Mouse (Mus musculus): ENCODE data around the gene Gm42742. TPM values are rescaled to one million over a fixed set of nuclear protein-coding genes. Genes with fewer than 3 reads are reported as not detected.

The Gm42742 gene
- polyA plus RNA-seq, 1 experiment = 37.7 TPM

DNA sequence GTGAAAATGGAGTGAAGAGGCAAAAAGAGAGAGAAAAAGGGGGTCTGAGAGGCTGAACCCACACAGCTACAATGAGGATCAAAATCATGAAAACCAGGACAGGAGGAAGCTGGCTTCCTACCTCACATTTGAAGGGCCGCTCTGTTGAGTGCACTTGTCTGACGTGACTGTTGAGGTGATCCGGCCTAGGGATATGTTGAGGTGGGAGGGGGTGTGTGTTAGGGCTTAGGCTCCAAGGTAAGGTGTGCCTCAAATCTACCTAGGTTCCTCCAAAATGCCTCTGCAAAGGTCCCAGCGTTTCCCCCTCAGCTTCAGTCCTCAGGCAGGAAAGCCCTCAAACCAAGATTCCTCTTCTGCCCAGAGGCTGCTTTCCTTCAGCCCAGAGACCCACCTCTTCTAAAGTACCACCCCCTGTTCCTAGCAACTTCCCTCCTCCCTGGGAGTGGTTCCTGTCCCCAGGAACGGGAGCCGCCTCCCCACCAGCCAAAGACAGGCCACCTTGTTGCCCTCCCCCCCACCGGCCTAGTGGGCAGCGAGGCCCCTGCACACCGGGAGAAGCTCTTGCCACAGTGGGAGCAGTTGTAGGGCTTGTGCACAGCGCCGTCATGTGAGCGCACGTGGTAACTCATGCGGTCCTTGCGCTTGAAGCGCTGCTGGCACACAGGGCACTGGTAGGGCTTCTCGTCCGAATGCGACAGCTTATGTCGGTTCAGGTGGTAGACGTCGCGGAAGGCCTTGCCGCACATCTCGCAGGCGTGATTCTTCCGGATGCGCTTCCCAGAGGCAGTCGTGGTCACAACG, 4.1 kb upstream of the Gm42742 start:
- peaks cover 20% of the 10 kb centered on the region for H3K79me2 ChIP-seq (ENCODE audit: control insufficient read depth, insufficient read depth)
- TF ChIP-seq MAX (IDR thresholded peaks at IDR 0.05; ENCODE audit: low read depth) = peak; percentile 88
- TF ChIP-seq MYOD1 (IDR thresholded peaks at IDR 0.05; ENCODE audit: control insufficient read depth in 1 of 3, insufficient read length in 2 of 3, low read depth in 2 of 3) = peak in 2 of 3 experiments; percentile 35 to 52
- TF ChIP-seq POLR2AphosphoS2 (IDR thresholded peaks at IDR 0.05; ENCODE audit: insufficient read length, low read depth) = peak; percentile 80
- TF ChIP-seq TCF3 (IDR thresholded peaks at IDR 0.05; ENCODE audit: insufficient read length, low read depth) = no peak
- peak; percentile 14 for TF ChIP-seq USF1 (IDR thresholded peaks at IDR 0.05; ENCODE audit: low read depth)
- TF ChIP-seq CEBPB (IDR thresholded peaks at IDR 0.05; ENCODE audit: insufficient read depth, poor library complexity, severe bottlenecking) = no peak
- TF ChIP-seq MYOG (IDR thresholded peaks at IDR 0.05; ENCODE audit: control insufficient read depth in 1 of 3, insufficient read depth in 1 of 3, insufficient read length in 2 of 3, low read depth in 2 of 3) = peak in 1 of 3 experiments; percentile 71
- TF ChIP-seq POLR2A (IDR thresholded peaks at IDR 0.05; ENCODE audit: insufficient read length, low read depth) = peak; percentile 78
- no peak for TF ChIP-seq SRF (IDR thresholded peaks at IDR 0.05; ENCODE audit: control insufficient read depth, insufficient read length, low read depth)
- no peak for TF ChIP-seq TCF12 (IDR thresholded peaks at IDR 0.05; ENCODE audit: insufficient read depth, poor library complexity, severe bottlenecking)
- TF ChIP-seq E2F4 (IDR thresholded peaks at IDR 0.05; ENCODE audit: insufficient read depth) = no peak
- TF ChIP-seq REST (IDR thresholded peaks at IDR 0.05; ENCODE audit: insufficient read depth, insufficient read length) = no peak
- peak overlapping the region; percentile 67 for H3K4me3 ChIP-seq
- peak overlapping the region; percentile 88 for H3ac ChIP-seq (ENCODE audit: control insufficient read depth, insufficient read length)
- H3K4me2 ChIP-seq (ENCODE audit: low read depth) = peak overlapping the region; percentile 99
- H3K27me3 ChIP-seq (ENCODE audit: control insufficient read depth, insufficient read depth, insufficient read length) = no peaks in the 10 kb centered on the region
- H3K36me3 ChIP-seq (ENCODE audit: control insufficient read depth, insufficient read depth) = peaks cover 19% of the 10 kb centered on the region

GRCm38 (mm10) chr7:127023896-127024690, 3.2 kb upstream of the Gm42742 start:
- peak overlapping the region; percentile 99 for H3K4me2 ChIP-seq (ENCODE audit: low read depth)
- peaks cover 15% of the 10 kb centered on the region for H3K36me3 ChIP-seq (ENCODE audit: control insufficient read depth, insufficient read depth)
- no peaks in the 10 kb centered on the region for H3K27me3 ChIP-seq (ENCODE audit: control insufficient read depth, insufficient read depth, insufficient read length)
- H3K4me3 ChIP-seq = peak overlapping the region; percentile 67
- TF ChIP-seq MYOD1 (IDR thresholded peaks at IDR 0.05; ENCODE audit: control insufficient read depth in 1 of 3, insufficient read length in 2 of 3, low read depth in 2 of 3) = no peak
- no peak for TF ChIP-seq CEBPB (IDR thresholded peaks at IDR 0.05; ENCODE audit: insufficient read depth, poor library complexity, severe bottlenecking)
- no peak for TF ChIP-seq E2F4 (IDR thresholded peaks at IDR 0.05; ENCODE audit: insufficient read depth)
- peak; percentile 61 for TF ChIP-seq POLR2AphosphoS2 (IDR thresholded peaks at IDR 0.05; ENCODE audit: insufficient read length, low read depth)
- peak overlapping the region; percentile 88 for H3ac ChIP-seq (ENCODE audit: control insufficient read depth, insufficient read length)
- H3K79me2 ChIP-seq (ENCODE audit: control insufficient read depth, insufficient read depth) = peaks cover 20% of the 10 kb centered on the region

DNA sequence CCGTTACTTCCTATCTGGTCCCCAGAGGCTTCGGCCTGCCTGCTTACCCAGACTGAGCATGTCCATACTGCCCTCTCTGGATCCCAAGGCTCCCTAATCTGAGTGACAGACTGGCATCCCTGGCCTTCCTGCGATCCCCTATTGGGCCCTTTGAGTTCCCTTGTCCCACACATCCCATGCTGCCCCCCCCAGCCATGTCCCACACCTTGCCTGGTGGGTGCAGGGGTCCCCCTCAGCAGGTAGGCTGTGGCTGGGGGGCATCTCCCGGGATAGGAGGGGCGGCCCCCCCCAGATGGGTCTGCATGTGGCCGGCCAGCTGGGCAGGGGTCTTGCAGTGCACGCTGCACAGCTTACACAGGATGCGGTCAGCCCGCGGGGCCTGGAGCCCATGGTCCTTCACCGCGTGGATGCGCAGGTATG, 2.4 kb upstream of the Gm42742 start:
- Histone ChIP-seq H3K36me3 (ENCODE audit: control insufficient read depth, insufficient read depth) (peaks cover 11% of the 10 kb centered on the region), H3K27me3 (ENCODE audit: control insufficient read depth, insufficient read depth, insufficient read length) (no peaks in the 10 kb centered on the region), H3K4me3 (peak overlapping the region; percentile 67), H3ac (ENCODE audit: control insufficient read depth, insufficient read length) (no peak overlapping the region), H3K79me2 (ENCODE audit: control insufficient read depth, insufficient read depth) (peaks cover 20% of the 10 kb centered on the region), H3K4me2 (ENCODE audit: low read depth) (peak overlapping the region; percentile 12)
- peak; percentile 33 for TF ChIP-seq POLR2A (IDR thresholded peaks at IDR 0.05; ENCODE audit: insufficient read length, low read depth)
- TF ChIP-seq POLR2AphosphoS2 (IDR thresholded peaks at IDR 0.05; ENCODE audit: insufficient read length, low read depth) = peak; percentile 22
- TF ChIP-seq E2F4 (IDR thresholded peaks at IDR 0.05; ENCODE audit: insufficient read depth) = no peak

DNA sequence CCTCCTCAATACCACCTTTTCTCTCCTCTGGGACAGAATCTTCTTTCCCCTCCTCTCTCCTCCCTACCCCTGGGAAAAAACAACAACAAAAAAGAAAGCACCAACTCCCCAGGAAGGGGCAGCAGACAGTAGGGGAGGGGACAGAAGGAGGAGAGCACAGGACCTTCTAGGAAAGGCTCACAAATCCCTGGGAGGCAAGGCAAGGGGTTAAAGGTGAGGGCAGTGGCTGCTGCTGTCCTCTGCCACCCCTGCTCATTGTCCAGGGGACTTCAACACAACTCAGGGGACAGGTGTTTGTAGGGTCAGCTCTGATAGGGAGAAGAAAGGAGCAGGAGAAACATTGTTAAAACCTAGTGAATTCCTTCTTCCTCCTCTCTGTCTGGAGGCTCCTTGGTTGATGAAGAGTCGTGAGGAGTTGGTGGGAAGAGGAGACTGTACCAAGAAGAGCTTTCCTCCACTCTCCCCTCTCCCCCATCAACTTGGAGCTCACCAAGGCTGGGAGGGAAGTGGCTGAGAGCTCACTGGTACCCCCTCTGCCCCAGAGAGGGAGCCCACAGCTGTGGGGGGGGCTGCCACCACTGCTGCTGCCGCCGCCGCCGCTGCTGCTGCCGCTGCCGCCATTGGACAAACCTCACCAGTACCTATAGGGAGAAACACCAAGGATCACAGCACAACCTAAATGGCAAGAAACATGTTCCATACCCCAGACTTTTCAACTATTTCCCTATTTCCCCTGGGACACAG, 1.8 kb upstream of the Gm42742 start:
- H3K36me3 ChIP-seq (ENCODE audit: control insufficient read depth, insufficient read depth) = peaks cover 11% of the 10 kb centered on the region
- no peak for TF ChIP-seq USF1 (IDR thresholded peaks at IDR 0.05; ENCODE audit: low read depth)
- no peak for TF ChIP-seq SRF (IDR thresholded peaks at IDR 0.05; ENCODE audit: control insufficient read depth, insufficient read length, low read depth)
- no peak for TF ChIP-seq CEBPB (IDR thresholded peaks at IDR 0.05; ENCODE audit: insufficient read depth, poor library complexity, severe bottlenecking)
- no peak for TF ChIP-seq TCF3 (IDR thresholded peaks at IDR 0.05; ENCODE audit: insufficient read length, low read depth)
- TF ChIP-seq POLR2AphosphoS2 (IDR thresholded peaks at IDR 0.05; ENCODE audit: insufficient read length, low read depth) = no peak
- no peak for TF ChIP-seq MYOD1 (IDR thresholded peaks at IDR 0.05; ENCODE audit: control insufficient read depth in 1 of 3, insufficient read length in 2 of 3, low read depth in 2 of 3)
- TF ChIP-seq TCF12 (IDR thresholded peaks at IDR 0.05; ENCODE audit: insufficient read depth, poor library complexity, severe bottlenecking) = no peak
- no peak for TF ChIP-seq MAX (IDR thresholded peaks at IDR 0.05; ENCODE audit: low read depth)
- no peak for TF ChIP-seq REST (IDR thresholded peaks at IDR 0.05; ENCODE audit: insufficient read depth, insufficient read length)
- no peak overlapping the region for H3ac ChIP-seq (ENCODE audit: control insufficient read depth, insufficient read length)
- peak overlapping the region; percentile 67 for H3K4me3 ChIP-seq
- no peaks in the 10 kb centered on the region for H3K27me3 ChIP-seq (ENCODE audit: control insufficient read depth, insufficient read depth, insufficient read length)
- H3K79me2 ChIP-seq (ENCODE audit: control insufficient read depth, insufficient read depth) = peaks cover 20% of the 10 kb centered on the region
- peak overlapping the region; percentile 12 for H3K4me2 ChIP-seq (ENCODE audit: low read depth)

Measured in myocyte (in vitro differentiated cells).